Mouse (Mus musculus) left cerebral cortex, adult 18-20 months (tissue): ENCODE data around the gene Ccdc170. TPM values are rescaled to one million over a fixed set of nuclear protein-coding genes. Genes with fewer than 3 reads are reported as not detected.
"Not testable (repeated sequence)": the region's sequence is repeated elsewhere in the genome, so short reads cannot be mapped to it uniquely, and the experiment has no call there.

Source experiments
- DNase-seq, 2 experiments: peaks; one replicate each; pipeline ENCODE4 v3.0.0; 2021 to 2022; ENCODE audit warnings: low spot score in 2 of 2, mixed read lengths in 1 of 2
- long read RNA-seq, 2 experiments: library from polyadenylated mRNA; stranded (forward); transcript quantifications; one replicate each; pipeline ENCODE4 v2.0.0; 2021
- total RNA-seq, 2 experiments: library from RNA; stranded (reverse); gene quantifications; 2 replicates each; pipeline ENCODE4 v1.2.3; 2021

Gene Ccdc170
- under 1 TPM; 0.47 to 0.98 TPM for total RNA-seq
- long read RNA-seq, experiment 1 = 0 reads
- long read RNA-seq, experiment 2 = 0 reads

- DNase-seq = no peak
These were observed at the start of gene Ccdc170 for GRCm38 (mm10) chr10:4482355-4482754. Gene Ccdc170, plus strand, starts transcription at chr10:4482502.

DNA sequence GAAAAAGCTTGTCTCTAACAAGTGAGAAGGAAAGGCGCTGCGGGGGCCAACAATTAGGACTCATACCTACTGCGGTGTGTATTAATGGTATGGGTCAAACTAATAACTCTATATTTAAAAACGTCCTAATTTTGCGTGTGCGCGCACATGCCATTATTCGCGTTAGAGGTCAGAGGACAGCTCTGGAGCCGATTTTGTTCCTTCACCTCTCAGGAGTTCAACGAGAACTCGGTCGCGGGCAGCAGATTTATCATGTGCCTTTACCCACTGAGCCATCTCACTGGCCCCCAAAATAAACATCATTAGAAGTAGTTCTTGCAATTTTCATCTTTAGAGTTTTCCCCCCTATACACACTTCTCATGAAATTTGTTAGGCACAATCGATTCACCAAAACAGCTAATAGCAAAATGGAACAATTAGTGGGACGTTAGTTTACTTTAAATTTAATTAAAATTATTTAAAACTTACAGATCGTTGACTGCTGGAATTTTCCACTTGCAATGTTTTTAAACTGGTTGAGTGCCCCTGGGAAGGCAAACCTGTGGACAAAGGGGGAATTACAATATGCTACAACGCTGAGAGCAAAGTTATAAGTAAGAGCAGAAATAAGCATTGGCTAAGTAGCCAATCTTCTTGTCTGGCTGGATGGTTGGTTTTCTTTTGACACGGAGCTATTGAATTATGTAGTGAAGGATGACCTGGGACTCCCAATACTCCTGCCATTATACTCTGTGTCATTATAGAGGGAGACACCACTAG lies 49.1 kb upstream of the Ccdc170 start:
- DNase-seq = no peak

- DNase-seq = not testable (repeated sequence)
These were observed 48.4 kb upstream of the Ccdc170 start for GRCm38 (mm10) chr10:4433871-4434270.

DNA sequence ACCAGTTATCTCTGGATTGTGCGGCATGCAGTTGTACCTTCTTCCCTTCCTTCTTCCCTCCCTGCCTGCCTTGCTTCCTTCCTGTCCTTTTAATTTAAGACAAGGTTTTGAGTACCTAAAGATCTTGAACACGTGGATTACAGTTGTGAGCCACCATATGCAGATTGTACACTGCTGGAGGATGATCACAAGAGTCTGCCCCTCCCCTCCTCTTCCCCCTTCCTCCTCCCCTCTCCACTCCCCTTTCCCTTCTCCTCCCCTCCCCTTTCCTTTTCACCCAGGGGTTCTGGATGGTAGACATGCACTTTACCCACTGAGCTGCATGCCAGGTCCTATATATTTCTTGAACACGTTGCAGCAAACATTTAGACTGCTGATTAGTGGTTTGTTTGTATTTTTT lies 46.9 kb upstream of the Ccdc170 start:
- DNase-seq = no peak

DNA sequence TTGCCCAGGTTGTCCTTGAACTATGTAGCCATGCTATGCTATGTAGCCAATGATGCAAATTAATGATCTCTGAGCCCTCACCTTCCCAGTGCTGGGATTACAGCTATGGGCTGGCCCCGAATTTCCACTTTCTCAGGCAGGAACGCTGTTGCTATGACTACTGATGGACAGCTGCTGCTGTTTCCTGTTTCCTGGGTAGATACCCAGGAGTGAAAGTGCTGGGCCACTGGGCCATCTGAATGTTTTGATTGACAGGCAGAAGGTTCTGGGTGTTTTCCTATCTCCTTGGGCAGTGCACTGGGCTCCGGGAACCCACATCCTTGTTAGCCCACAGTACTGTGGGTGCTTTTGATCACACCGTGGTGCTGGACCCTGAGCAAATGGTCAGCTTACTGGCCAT lies 25.9 kb upstream of the Ccdc170 start:
- DNase-seq = no peak

DNA sequence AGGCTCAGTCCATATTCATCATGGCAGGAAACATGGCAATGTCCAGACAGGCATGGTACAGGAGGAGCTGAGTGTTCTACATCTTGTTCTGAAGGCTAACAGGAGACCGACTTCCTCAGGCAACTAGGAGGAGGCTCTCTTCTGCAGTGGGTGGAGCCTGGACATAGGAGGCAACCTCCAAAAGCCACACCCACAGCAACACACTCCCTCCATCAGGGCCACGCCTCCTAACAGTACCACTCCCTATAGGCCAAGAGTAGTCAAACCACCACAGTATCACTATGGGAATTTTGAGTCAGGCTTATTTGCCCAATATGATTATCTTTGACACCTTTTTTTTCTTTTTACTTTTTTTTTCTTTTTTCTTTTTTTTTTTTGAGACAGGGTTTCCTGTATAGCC lies 22.1 kb upstream of the Ccdc170 start:
- no peak for DNase-seq

- DNase-seq = no peak
These were observed 16.5 kb upstream of the Ccdc170 start for GRCm38 (mm10) chr10:4465799-4466198.

DNA sequence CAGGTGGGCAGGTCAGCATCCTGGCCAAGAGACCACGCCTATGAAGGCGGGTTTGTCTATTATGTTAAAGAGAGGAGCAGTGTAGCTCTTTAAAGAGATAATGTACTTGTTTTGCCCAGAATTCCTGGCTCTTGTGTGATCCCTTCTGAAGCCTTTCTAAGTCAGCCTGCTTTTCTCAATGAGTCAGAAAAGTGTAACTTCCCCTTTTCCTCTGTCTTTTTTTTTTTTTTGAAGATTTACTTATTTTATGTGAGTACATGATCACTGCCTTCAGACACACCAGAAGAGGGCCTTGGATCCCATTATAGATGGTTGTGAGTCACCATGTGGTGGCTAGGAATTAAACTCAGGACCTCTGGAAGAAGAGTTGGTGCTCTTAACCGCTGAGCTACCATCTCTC lies 12.9 kb upstream of the Ccdc170 start:
- no peak for DNase-seq

- no peak for DNase-seq
These were observed 8.7 kb upstream of the Ccdc170 start for GRCm38 (mm10) chr10:4473591-4473993.

- DNase-seq = no peak
These were observed 6.9 kb upstream of the Ccdc170 start for GRCm38 (mm10) chr10:4475431-4475830.

DNA sequence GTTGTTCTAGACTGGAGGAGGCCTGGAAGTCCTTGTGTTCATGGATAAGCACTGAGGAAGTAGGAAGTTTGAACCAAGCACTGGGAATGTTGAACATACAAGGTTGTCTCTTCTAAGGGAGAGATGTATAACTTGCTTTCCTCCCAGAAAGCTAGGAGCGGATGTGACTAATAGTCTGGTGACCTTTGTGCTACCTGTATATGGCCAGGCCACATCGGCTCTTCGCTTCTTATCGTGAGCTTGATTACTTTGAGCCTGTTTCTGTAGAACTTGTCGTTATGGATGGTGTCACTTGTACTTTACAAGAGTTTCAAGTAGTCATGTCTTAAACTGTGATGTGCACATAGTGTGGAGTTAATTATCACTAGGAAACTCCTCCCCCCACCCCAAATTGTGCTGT lies 5.7 kb upstream of the Ccdc170 start:
- DNase-seq = no peak

DNA sequence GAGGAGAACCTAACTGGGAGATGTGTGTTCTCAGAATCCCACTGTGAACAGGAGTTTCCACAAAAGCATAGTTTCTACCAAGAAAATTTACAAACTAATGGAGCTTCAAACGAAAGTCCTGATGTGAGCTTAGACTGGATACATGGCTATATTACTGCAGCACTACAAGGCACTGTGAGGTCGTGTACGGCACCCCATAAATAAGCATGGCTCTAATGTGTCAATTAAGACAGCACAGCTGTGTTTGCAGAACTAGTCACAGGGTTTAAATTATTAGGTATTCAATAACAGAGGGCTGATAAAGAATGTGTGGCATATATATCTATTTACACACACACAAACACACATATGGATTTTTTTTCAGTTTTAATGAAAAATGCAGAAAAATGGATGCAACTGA lies 1.4 kb upstream of the Ccdc170 start:
- DNase-seq = no peak

DNA sequence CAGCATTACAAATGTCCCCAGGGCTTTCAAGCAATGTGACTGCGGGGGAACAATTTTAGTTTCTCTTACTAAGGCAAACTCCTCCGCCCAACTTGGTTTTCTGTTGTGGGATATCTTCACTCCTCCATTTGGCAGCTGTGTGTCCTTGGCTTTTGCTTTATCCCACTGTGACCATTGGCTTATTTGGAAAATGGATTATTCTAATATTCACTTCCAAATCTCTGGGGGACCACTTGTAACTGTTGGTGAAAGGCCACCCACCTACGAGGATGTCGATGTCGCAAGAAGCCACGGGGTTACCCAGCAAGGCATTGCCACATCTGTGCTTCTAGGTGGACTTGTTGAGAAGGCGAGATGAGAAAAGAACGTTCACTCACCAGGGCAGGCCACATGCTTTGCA lies 607 bp upstream of the Ccdc170 start:
- no peak for DNase-seq

GRCm38 (mm10) chr10:4483848-4484247 lies 1.5 kb downstream of the Ccdc170 start:
- DNase-seq = no peak

DNA sequence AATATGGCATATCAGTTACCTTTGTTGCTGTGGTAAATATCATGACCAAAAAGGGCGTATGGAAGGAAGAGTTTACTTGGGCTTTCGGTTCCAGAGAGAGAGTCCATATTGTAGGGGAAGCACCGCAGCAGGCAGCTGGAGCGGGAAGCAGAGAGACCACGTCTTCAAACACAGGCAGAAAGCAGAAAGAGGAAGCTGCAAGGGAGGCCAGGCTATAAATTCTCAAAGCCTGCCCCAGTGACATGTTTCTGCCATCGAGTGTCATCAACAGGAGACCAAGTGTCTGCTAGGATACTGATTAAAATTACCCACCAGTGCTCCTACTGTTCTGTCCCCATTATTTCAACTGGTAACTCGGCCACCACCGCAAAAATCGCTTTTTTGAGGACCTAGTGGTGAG lies 2.7 kb downstream of the Ccdc170 start:
- DNase-seq = no peak

- no peak for DNase-seq
These were observed 7.6 kb downstream of the Ccdc170 start for GRCm38 (mm10) chr10:4489865-4490264.

- no peak for DNase-seq
These were observed 9.0 kb downstream of the Ccdc170 start for GRCm38 (mm10) chr10:4491281-4491680.

DNA sequence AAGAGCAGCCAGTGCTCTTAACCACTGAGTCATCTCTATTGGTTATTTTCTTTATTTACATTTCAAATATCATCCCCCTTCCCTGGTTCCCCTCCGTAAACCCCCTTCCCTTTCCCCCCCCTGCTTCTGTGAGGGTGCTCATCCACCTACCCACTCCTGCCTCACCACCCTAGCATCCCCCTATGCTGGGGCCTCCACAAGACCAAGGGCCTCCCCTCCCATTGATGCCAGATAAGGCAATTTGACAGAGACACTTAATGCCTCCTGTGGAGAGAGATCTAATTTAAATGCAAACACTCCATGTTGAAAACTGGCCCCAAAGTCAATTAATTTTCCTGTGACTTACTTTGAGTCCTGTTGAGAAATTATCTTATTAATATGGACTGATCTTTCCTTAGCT lies 9.7 kb downstream of the Ccdc170 start:
- no peak for DNase-seq

- DNase-seq = no peak
These were observed 10.6 kb downstream of the Ccdc170 start for GRCm38 (mm10) chr10:4492909-4493308.

DNA sequence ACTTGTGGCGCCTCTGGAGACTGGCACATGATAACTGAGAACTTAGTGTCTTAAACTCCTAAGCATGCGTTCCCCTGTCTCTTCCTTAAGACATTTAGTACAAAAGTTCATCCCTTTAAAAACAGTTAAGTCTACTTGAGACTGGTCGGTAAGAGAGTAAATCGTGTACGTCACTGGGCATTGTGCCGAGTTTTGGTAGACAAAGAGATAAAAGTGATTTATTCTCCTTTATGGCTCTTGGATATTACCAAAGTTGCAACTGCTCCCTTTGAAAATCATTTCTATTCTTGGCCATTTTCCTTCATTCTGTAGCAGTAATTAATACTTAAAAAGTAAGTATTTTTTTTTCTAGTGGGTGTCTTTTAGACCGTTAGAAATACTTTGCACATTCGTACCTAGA lies 20.9 kb downstream of the Ccdc170 start:
- DNase-seq = no peak

- no peak for DNase-seq
These were observed 30.4 kb downstream of the Ccdc170 start for GRCm38 (mm10) chr10:4512725-4513124.

DNA sequence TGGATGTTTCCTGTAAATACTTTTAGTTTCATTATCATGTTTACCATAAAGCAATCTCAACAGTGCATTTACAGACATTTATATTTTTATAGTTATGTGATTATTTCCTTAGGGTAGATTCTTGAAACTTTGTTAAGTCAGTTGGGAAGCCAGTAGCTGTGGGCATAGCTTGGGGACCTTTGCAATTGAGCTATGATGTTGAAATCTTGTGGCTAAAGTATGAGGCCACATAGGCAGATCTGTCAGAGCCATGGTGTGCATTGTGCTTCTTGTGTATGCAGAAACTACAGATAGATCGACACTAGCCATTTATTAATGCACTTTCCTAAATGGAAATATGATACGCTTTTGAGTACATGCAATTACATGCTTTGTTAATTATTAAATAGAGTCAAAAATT lies 35.3 kb downstream of the Ccdc170 start:
- no peak for DNase-seq

DNA sequence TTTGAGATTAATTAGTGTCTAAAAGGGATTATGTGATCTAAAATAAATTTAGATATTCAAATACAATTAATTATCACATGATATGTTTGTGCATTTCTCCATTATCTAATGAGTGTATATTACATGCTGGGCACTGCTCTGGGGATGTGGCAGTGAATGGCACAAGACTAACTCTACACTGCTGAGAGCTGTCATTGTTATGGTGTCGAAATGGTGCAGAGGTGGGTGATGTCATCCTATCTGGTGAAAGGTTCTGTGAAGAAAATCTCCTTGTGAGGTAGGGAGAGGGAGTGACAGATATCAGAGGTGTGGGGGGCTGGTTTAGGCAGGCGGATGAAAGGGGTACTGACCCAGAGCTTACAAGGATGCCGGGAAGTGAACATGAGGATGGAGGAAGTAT lies 37.3 kb downstream of the Ccdc170 start:
- no peak for DNase-seq
